Comparison of ENCODE assay signal across 12 mouse cellular contexts in the genomic region with DNA sequence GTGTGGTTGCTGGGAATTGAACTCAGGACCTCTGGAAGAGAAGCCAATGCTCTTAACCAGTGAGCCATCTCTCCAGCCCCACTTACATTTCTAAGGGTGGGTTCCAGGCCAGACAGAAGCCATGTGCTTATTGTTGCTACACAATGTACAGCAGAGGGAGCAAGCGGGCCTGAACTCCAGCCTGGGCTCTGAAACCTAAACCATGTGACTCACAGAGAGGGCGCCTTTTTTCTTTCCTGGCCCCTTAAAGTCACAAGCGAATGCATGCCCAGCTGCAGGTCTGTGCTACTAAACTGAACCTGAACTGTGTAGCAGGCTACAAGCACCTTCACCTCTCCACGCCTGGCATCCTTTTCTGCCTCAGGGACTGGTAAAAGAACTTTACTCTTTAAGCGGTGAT.
DNase-seq lines count a peak whose midpoint lies in the region; ATAC-seq and TF ChIP-seq lines count a peak whose summit lies in the region.
"Had no signal": no experiment of that assay in that cellular context is flagged by ENCODE, and none has a peak within 500 bp of the region (broad histone marks: within the 10 kb centered on the region; RNA-seq: fewer than 3 reads in every experiment).

No protein-coding gene starts in this region.

- no peak overlapping the region for H3K4me2 ChIP-seq in intestine, postnatal 0 days (replicated peaks; ENCODE audit: low read depth)
- no peak overlapping the region for H3K4me2 ChIP-seq in intestine, embryonic 16.5 days (ENCODE audit: low read depth, low read length)
- H3K4me2 ChIP-seq in heart, embryonic 12.5 days = no peak overlapping the region
- H3K4me2 ChIP-seq: embryonic facial prominence, embryonic 12.5 days; intestine, embryonic 15.5 days had no signal

- H3K36me3 ChIP-seq in intestine, postnatal 0 days (ENCODE audit: control insufficient read depth, insufficient read depth) = no peaks in the 10 kb centered on the region
- H3K36me3 ChIP-seq in intestine, embryonic 16.5 days (ENCODE audit: control insufficient read depth, insufficient read depth, low read length) = no peaks in the 10 kb centered on the region
- H3K36me3 ChIP-seq in heart, embryonic 12.5 days = no peaks in the 10 kb centered on the region
- H3K36me3 ChIP-seq: embryonic facial prominence, embryonic 12.5 days; intestine, embryonic 15.5 days had no signal

- no peaks in the 10 kb centered on the region for H3K27me3 ChIP-seq in intestine, postnatal 0 days (replicated peaks; ENCODE audit: control insufficient read depth, insufficient read depth, low read length)
- H3K27me3 ChIP-seq in intestine, embryonic 16.5 days (replicated peaks; ENCODE audit: control insufficient read depth, insufficient read depth, low read length) = no peaks in the 10 kb centered on the region
- no peaks in the 10 kb centered on the region for H3K27me3 ChIP-seq in heart, embryonic 12.5 days (replicated peaks)
- H3K27me3 ChIP-seq: embryonic facial prominence, embryonic 12.5 days; intestine, embryonic 15.5 days had no signal

- TF ChIP-seq CTCF in intestine, postnatal 0 days (IDR thresholded peaks at IDR 0.05; ENCODE audit: low read depth) = peak; percentile 39
- TF ChIP-seq CTCF in bone marrow, adult 2 months (IDR thresholded peaks at IDR 0.05; ENCODE audit: control insufficient read depth, insufficient read depth, low read length) = peak; percentile 12; the same call in 1 of the 2 replicates

- TF ChIP-seq POLR2A in bone marrow, adult 2 months (IDR thresholded peaks at IDR 0.05; ENCODE audit: borderline replicate concordance, control insufficient read depth, low read depth, low read length) = no peak

- H3K27ac ChIP-seq in intestine, postnatal 0 days (ENCODE audit: low read depth, low read length) = no peak overlapping the region
- H3K27ac ChIP-seq in intestine, embryonic 16.5 days (ENCODE audit: low read length) = no peak overlapping the region
- no peak overlapping the region for H3K27ac ChIP-seq in bone marrow, adult 2 months (ENCODE audit: control insufficient read depth, insufficient read depth, low read depth, low read length, poor library complexity)
- no peak overlapping the region for H3K27ac ChIP-seq in heart, embryonic 12.5 days (ENCODE audit: poor library complexity, severe bottlenecking)

- peak; percentile 29 for DNase-seq in retina, postnatal 1 day
- DNase-seq in urinary bladder, postnatal 10 days (ENCODE audit: low spot score) = no peak
- no peak for DNase-seq in cerebellum, postnatal 36 days
- DNase-seq: heart, adult 18-20 months had no signal

- ATAC-seq in intestine, postnatal 0 days = no peak
- ATAC-seq in intestine, embryonic 16.5 days = no peak
- peak; percentile 56 for ATAC-seq in CD4-positive, CD25-positive, alpha-beta regulatory T cell, adult 4 months
- ATAC-seq in heart, embryonic 12.5 days (ENCODE audit: insufficient number of reproducible peaks, low FRiP score) = no peak
- ATAC-seq: intestine, embryonic 15.5 days; midbrain, embryonic 16.5 days had no signal

- no peak overlapping the region for H3K4me3 ChIP-seq in intestine, postnatal 0 days (ENCODE audit: low read depth, low read length)
- H3K4me3 ChIP-seq in intestine, embryonic 16.5 days (ENCODE audit: low read length) = no peak overlapping the region
- H3K4me3 ChIP-seq in bone marrow, adult 2 months (replicated peaks; ENCODE audit: control insufficient read depth, low read depth, low read length) = no peak overlapping the region
- H3K4me3 ChIP-seq in heart, embryonic 12.5 days = no peak overlapping the region
- H3K4me3 ChIP-seq: embryonic facial prominence, embryonic 12.5 days; intestine, embryonic 15.5 days had no signal

- no peak overlapping the region for H3K9ac ChIP-seq in intestine, postnatal 0 days (ENCODE audit: low read depth, low read length)
- no peak overlapping the region for H3K9ac ChIP-seq in intestine, embryonic 16.5 days (ENCODE audit: low read depth, low read length)
- no peak overlapping the region for H3K9ac ChIP-seq in heart, embryonic 12.5 days
- H3K9ac ChIP-seq: embryonic facial prominence, embryonic 12.5 days; intestine, embryonic 15.5 days had no signal

- no peaks in the 10 kb centered on the region for H3K9me3 ChIP-seq in intestine, postnatal 0 days (ENCODE audit: control insufficient read depth)
- 0 out of 2 replicates have a peak, but pooled peaks cover 2% of the 10 kb centered on the region for H3K9me3 ChIP-seq in intestine, embryonic 16.5 days (ENCODE audit: control insufficient read depth, low read length)
- no peaks in the 10 kb centered on the region for H3K9me3 ChIP-seq in heart, embryonic 12.5 days (replicated peaks)
- H3K9me3 ChIP-seq: embryonic facial prominence, embryonic 12.5 days; intestine, embryonic 15.5 days had no signal

- 71% methylated on average over 5 of the region's 5 CpGs for WGBS in intestine, postnatal 0 days
- 75% methylated on average over 5 of the region's 5 CpGs for WGBS in intestine, embryonic 16.5 days
- WGBS in bone marrow, adult 2 months = 62% methylated on average over 5 of the region's 5 CpGs
- 68% methylated on average over 5 of the region's 5 CpGs for WGBS in heart, embryonic 12.5 days

- H3K4me1 ChIP-seq in intestine, postnatal 0 days (replicated peaks; ENCODE audit: control insufficient read depth, insufficient read depth, low read length) = no peaks in the 10 kb centered on the region
- no peaks in the 10 kb centered on the region for H3K4me1 ChIP-seq in intestine, embryonic 16.5 days (ENCODE audit: control insufficient read depth, insufficient read depth, low read length)
- no peaks in the 10 kb centered on the region; the same call in 1 of the 2 replicates for H3K4me1 ChIP-seq in bone marrow, adult 2 months (ENCODE audit: control insufficient read depth, insufficient read depth, low read length)
- H3K4me1 ChIP-seq in heart, embryonic 12.5 days (replicated peaks) = no peaks in the 10 kb centered on the region
- H3K4me1 ChIP-seq: embryonic facial prominence, embryonic 12.5 days; intestine, embryonic 15.5 days had no signal
